Mouse (Mus musculus) liver (tissue): ENCODE measurements around the gene Spen.
A peak's percentile ranks its signal among the peaks of the same experiment; 100 is the strongest.

Experiments used
- DNase-seq: peaks from one replicate; pipeline ENCODE4 v3.0.0-alpha.2; 2020; ENCODE audit warnings: mixed read lengths

The Spen gene

GRCm38 (mm10) chr4:141526936-141527650 is 11.3 kb downstream of the Spen start:
- DNase-seq: no peak

- no peak for DNase-seq
Measured at GRCm38 (mm10) chr4:141525940-141526339, 12.5 kb downstream of the Spen start.

GRCm38 (mm10) chr4:141524658-141525057 is 13.7 kb downstream of the Spen start:
- DNase-seq: peak; percentile 23

GRCm38 (mm10) chr4:141523128-141523527 is 15.3 kb downstream of the Spen start:
- no peak for DNase-seq

GRCm38 (mm10) chr4:141518386-141518785 is 20.0 kb downstream of the Spen start:
- no peak for DNase-seq

GRCm38 (mm10) chr4:141514179-141514641 is 24.2 kb downstream of the Spen start:
- peak; percentile 43 for DNase-seq

- DNase-seq: no peak
Measured at GRCm38 (mm10) chr4:141512145-141512544, 26.3 kb downstream of the Spen start.

- DNase-seq: no peak
Measured at GRCm38 (mm10) chr4:141510457-141510856, 27.9 kb downstream of the Spen start.

GRCm38 (mm10) chr4:141506893-141507292 is 31.5 kb downstream of the Spen start:
- DNase-seq: no peak

- DNase-seq: peak; percentile 34
Measured at GRCm38 (mm10) chr4:141506352-141506751, 32.0 kb downstream of the Spen start.

- no peak for DNase-seq
Measured at GRCm38 (mm10) chr4:141505810-141506209, 32.6 kb downstream of the Spen start.

GRCm38 (mm10) chr4:141504471-141504870 is 33.9 kb downstream of the Spen start:
- no peak for DNase-seq

- DNase-seq: no peak
Measured at GRCm38 (mm10) chr4:141502723-141503122, 35.7 kb downstream of the Spen start.

- no peak for DNase-seq
Measured at GRCm38 (mm10) chr4:141501058-141501457, 37.3 kb downstream of the Spen start.

- DNase-seq: no peak
Measured at GRCm38 (mm10) chr4:141500637-141501036, 37.8 kb downstream of the Spen start.

- DNase-seq: peak; percentile 34
Measured at GRCm38 (mm10) chr4:141488670-141489069, 49.7 kb downstream of the Spen start.

- no peak for DNase-seq
Measured at GRCm38 (mm10) chr4:141487581-141487980, 50.8 kb downstream of the Spen start.

GRCm38 (mm10) chr4:141484071-141484470 is 54.3 kb downstream of the Spen start:
- DNase-seq: no peak

- no peak for DNase-seq
Measured at GRCm38 (mm10) chr4:141479411-141479810, 59.0 kb downstream of the Spen start.

GRCm38 (mm10) chr4:141478794-141479193 is 59.6 kb downstream of the Spen start:
- DNase-seq: no peak

GRCm38 (mm10) chr4:141478225-141478624 is 60.2 kb downstream of the Spen start:
- no peak for DNase-seq

GRCm38 (mm10) chr4:141477681-141478102 is 60.7 kb downstream of the Spen start:
- no peak for DNase-seq

- no peak for DNase-seq
Measured at GRCm38 (mm10) chr4:141474431-141474830, 64.0 kb downstream of the Spen start.

GRCm38 (mm10) chr4:141472641-141473321 is 65.6 kb downstream of the Spen start:
- no peak for DNase-seq
